Mouse (Mus musculus): Measurements from ENCODE around the gene Cox14.

DNA sequence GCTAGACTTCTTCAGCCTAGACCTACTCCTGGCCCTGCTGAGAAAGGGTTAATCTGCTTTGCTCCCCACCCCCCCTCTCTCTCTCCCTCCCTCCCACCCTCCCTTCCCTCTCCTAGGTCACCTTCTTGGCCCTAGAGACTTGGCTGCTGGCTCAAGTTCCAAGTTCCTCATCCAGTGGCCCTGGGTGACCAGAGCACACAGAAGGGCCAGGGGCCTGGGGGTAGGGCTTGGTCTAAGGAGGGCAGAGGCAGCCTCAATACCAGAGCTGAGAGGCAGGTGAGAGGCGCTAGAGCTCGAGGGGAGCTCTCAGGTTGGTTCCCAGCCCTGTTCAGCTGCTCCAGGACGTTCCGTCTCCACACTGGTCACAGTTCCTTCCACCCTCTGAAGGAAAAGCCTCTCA is 34.5 kb upstream of the Cox14 start:
- no peak for TF ChIP-seq POLR2A (IDR thresholded peaks at IDR 0.05; ENCODE audit: insufficient read depth, low read depth, low read length)
- no peak for TF ChIP-seq CTCF (IDR thresholded peaks at IDR 0.05; ENCODE audit: insufficient read depth, low read depth, low read length)

Measured in olfactory bulb, adult 2 months (tissue).